Mouse (Mus musculus) heart, adult 2 months (tissue): Measurements from ENCODE around the gene Wscd1.

Experiments used
- CTCF ChIP-seq: fragments of 200-600 bp; IDR thresholded peaks from 2 replicates; pipeline ENCODE4 v1.8.1; 2022; ENCODE audit warnings: antibody characterized with exemption, mild to moderate bottlenecking, moderate library complexity
- EP300 ChIP-seq: fragments of 200-500 bp; IDR thresholded peaks from 2 replicates; pipeline ENCODE4 v1.6.1; 2011; ENCODE audit warnings: low read depth, low read length, control low read depth; ENCODE audit not compliant: insufficient read depth
- POLR2A ChIP-seq: fragments of 200-500 bp; IDR thresholded peaks from 2 replicates; pipeline ENCODE4 v1.6.1; 2011; ENCODE audit warnings: mild to moderate bottlenecking, low read depth, low read length, control low read depth; ENCODE audit not compliant: insufficient read depth

GRCm38 (mm10) chr11:71817341-71817740 is 67.6 kb downstream of the Wscd1 start:
- no peak for TF ChIP-seq EP300
- no peak for TF ChIP-seq CTCF
- TF ChIP-seq POLR2A: no peak
